Mouse (Mus musculus): ENCODE results near the gene Dlk1. TPM values are rescaled to one million over a fixed set of nuclear protein-coding genes. Genes with fewer than 3 reads are reported as not detected.

Dlk1 gene
- polyA plus RNA-seq, 1 experiment from 2014 or later = 272 TPM

- H3K4me3 ChIP-seq = no peak overlapping the region
- WGBS = 93% methylated on average over 9 of the region's 9 CpGs
- no peak overlapping the region for H3K9ac ChIP-seq
- no peak overlapping the region for H3K4me2 ChIP-seq
- H3K27me3 ChIP-seq = no peaks in the 10 kb centered on the region
- no peaks in the 10 kb centered on the region for H3K4me1 ChIP-seq
- no peaks in the 10 kb centered on the region for H3K36me3 ChIP-seq
- H3K27ac ChIP-seq = no peak overlapping the region
- H3K9me3 ChIP-seq = no peaks in the 10 kb centered on the region
- no peak for ATAC-seq (ENCODE audit: insufficient number of reproducible peaks, insufficient read depth, low FRiP score, low TSS enrichment, low read depth)
These were observed 40.8 kb downstream of the Dlk1 start for GRCm38 (mm10) chr12:109493381-109493780.

GRCm38 (mm10) chr12:109495016-109495644, 42.5 kb downstream of the Dlk1 start:
- H3K9me3 ChIP-seq = no peaks in the 10 kb centered on the region
- no peaks in the 10 kb centered on the region for H3K4me1 ChIP-seq
- WGBS = 71% methylated on average over 20 of the region's 20 CpGs
- H3K27ac ChIP-seq = no peak overlapping the region
- no peaks in the 10 kb centered on the region for H3K27me3 ChIP-seq
- H3K9ac ChIP-seq = no peak overlapping the region
- no peak overlapping the region for H3K4me2 ChIP-seq
- ATAC-seq (ENCODE audit: insufficient number of reproducible peaks, insufficient read depth, low FRiP score, low TSS enrichment, low read depth) = no peak
- no peaks in the 10 kb centered on the region for H3K36me3 ChIP-seq
- H3K4me3 ChIP-seq = no peak overlapping the region

- H3K4me2 ChIP-seq = no peak overlapping the region
- no peaks in the 10 kb centered on the region for H3K9me3 ChIP-seq
- no peak for ATAC-seq (ENCODE audit: insufficient number of reproducible peaks, insufficient read depth, low FRiP score, low TSS enrichment, low read depth)
- 31% methylated on average over 6 of the region's 6 CpGs for WGBS
- H3K4me3 ChIP-seq = no peak overlapping the region
- no peaks in the 10 kb centered on the region for H3K36me3 ChIP-seq
- no peak overlapping the region for H3K9ac ChIP-seq
- no peaks in the 10 kb centered on the region for H3K4me1 ChIP-seq
- no peaks in the 10 kb centered on the region for H3K27me3 ChIP-seq
- no peak overlapping the region for H3K27ac ChIP-seq
These were observed 43.8 kb downstream of the Dlk1 start for GRCm38 (mm10) chr12:109496397-109496796.

GRCm38 (mm10) chr12:109500992-109501391, 48.4 kb downstream of the Dlk1 start:
- H3K27ac ChIP-seq = no peak overlapping the region
- no peak overlapping the region for H3K9ac ChIP-seq
- WGBS = 63% methylated on average over 4 of the region's 4 CpGs

GRCm38 (mm10) chr12:109502360-109503040, 49.9 kb downstream of the Dlk1 start:
- no peak overlapping the region for H3K27ac ChIP-seq
- H3K9ac ChIP-seq = no peak overlapping the region
- no peaks in the 10 kb centered on the region for H3K36me3 ChIP-seq
- no peak overlapping the region for H3K4me3 ChIP-seq
- no peak for ATAC-seq (ENCODE audit: insufficient number of reproducible peaks, insufficient read depth, low FRiP score, low TSS enrichment, low read depth)
- no peaks in the 10 kb centered on the region for H3K4me1 ChIP-seq
- no peak overlapping the region for H3K4me2 ChIP-seq
- WGBS = 92% methylated on average over 6 of the region's 6 CpGs
- H3K27me3 ChIP-seq = no peaks in the 10 kb centered on the region
- no peaks in the 10 kb centered on the region for H3K9me3 ChIP-seq

More at GRCm38 (mm10) chr12:109500992-109501391, 48.4 kb downstream of the Dlk1 start:
- Histone ChIP-seq H3K36me3 (no peaks in the 10 kb centered on the region), H3K4me1 (no peaks in the 10 kb centered on the region), H3K4me3 (no peak overlapping the region), H3K9me3 (no peaks in the 10 kb centered on the region), H3K27me3 (no peaks in the 10 kb centered on the region), H3K4me2 (no peak overlapping the region)
- no peak for ATAC-seq (ENCODE audit: insufficient number of reproducible peaks, insufficient read depth, low FRiP score, low TSS enrichment, low read depth)

- Histone ChIP-seq H3K4me2 (no peak overlapping the region), H3K4me1 (peaks cover 27% of the 10 kb centered on the region), H3K4me3 (no peak overlapping the region), H3K27ac (no peak overlapping the region), H3K9me3 (no peaks in the 10 kb centered on the region), H3K27me3 (peaks cover 20% of the 10 kb centered on the region), H3K36me3 (no peaks in the 10 kb centered on the region), H3K9ac (no peak overlapping the region)
- 84% methylated on average over 11 of the region's 11 CpGs for WGBS
- no peak for ATAC-seq (ENCODE audit: insufficient number of reproducible peaks, insufficient read depth, low FRiP score, low TSS enrichment, low read depth)
These were observed 55.1 kb downstream of the Dlk1 start for GRCm38 (mm10) chr12:109507693-109508092.

- Histone ChIP-seq H3K4me1 (peaks cover 34% of the 10 kb centered on the region), H3K4me3 (no peak overlapping the region), H3K9ac (peak overlapping the region; percentile 33; the same call in 1 of the 2 replicates), H3K36me3 (no peaks in the 10 kb centered on the region), H3K27ac (no peak overlapping the region), H3K9me3 (no peaks in the 10 kb centered on the region), H3K27me3 (peaks cover 20% of the 10 kb centered on the region), H3K4me2 (peak overlapping the region; percentile 35)
- WGBS = 14% methylated on average over 20 of the region's 20 CpGs
- no peak for ATAC-seq (ENCODE audit: insufficient number of reproducible peaks, insufficient read depth, low FRiP score, low TSS enrichment, low read depth)
These were observed 56.2 kb downstream of the Dlk1 start for GRCm38 (mm10) chr12:109508495-109509454.

GRCm38 (mm10) chr12:109509531-109510137, 57.0 kb downstream of the Dlk1 start:
- peaks cover 20% of the 10 kb centered on the region for H3K27me3 ChIP-seq
- H3K9me3 ChIP-seq = no peaks in the 10 kb centered on the region
- H3K27ac ChIP-seq = no peak overlapping the region
- H3K4me1 ChIP-seq = peaks cover 39% of the 10 kb centered on the region
- no peak overlapping the region for H3K4me2 ChIP-seq
- 0 out of 2 replicates have a peak overlapping the region, but pooled peaks have one; percentile 32 for H3K9ac ChIP-seq
- H3K4me3 ChIP-seq = no peak overlapping the region
- no peaks in the 10 kb centered on the region for H3K36me3 ChIP-seq
- WGBS = 21% methylated on average over 9 of the region's 9 CpGs
- no peak for ATAC-seq (ENCODE audit: insufficient number of reproducible peaks, insufficient read depth, low FRiP score, low TSS enrichment, low read depth)

GRCm38 (mm10) chr12:109510247-109510646, 57.6 kb downstream of the Dlk1 start:
- ATAC-seq (ENCODE audit: insufficient number of reproducible peaks, insufficient read depth, low FRiP score, low TSS enrichment, low read depth) = no peak
- H3K9ac ChIP-seq = no peak overlapping the region
- H3K9me3 ChIP-seq = no peaks in the 10 kb centered on the region
- 86% methylated on average over 8 of the region's 8 CpGs for WGBS
- H3K27ac ChIP-seq = no peak overlapping the region
- H3K4me1 ChIP-seq = peaks cover 39% of the 10 kb centered on the region
- no peak overlapping the region for H3K4me3 ChIP-seq
- H3K4me2 ChIP-seq = no peak overlapping the region
- H3K27me3 ChIP-seq = peaks cover 20% of the 10 kb centered on the region
- H3K36me3 ChIP-seq = no peaks in the 10 kb centered on the region

- no peak overlapping the region for H3K4me2 ChIP-seq
- peaks cover 39% of the 10 kb centered on the region for H3K4me1 ChIP-seq
- H3K27ac ChIP-seq = no peak overlapping the region
- no peak overlapping the region for H3K4me3 ChIP-seq
- WGBS = 75% methylated on average over 8 of the region's 8 CpGs
- no peaks in the 10 kb centered on the region for H3K36me3 ChIP-seq
- H3K9ac ChIP-seq = no peak overlapping the region
- H3K9me3 ChIP-seq = no peaks in the 10 kb centered on the region
- no peak for ATAC-seq (ENCODE audit: insufficient number of reproducible peaks, insufficient read depth, low FRiP score, low TSS enrichment, low read depth)
- H3K27me3 ChIP-seq = peaks cover 20% of the 10 kb centered on the region
These were observed 58.8 kb downstream of the Dlk1 start for GRCm38 (mm10) chr12:109511456-109511855.
